Mouse (Mus musculus) layer of hippocampus, postnatal 14 days (tissue): Measurements from ENCODE around the gene Atp2b4. TPM values are rescaled to one million over a fixed set of nuclear protein-coding genes. Genes with fewer than 3 reads are reported as not detected.
"Not testable (repeated sequence)": the region's sequence is repeated elsewhere in the genome, so short reads cannot be mapped to it uniquely, and the experiment has no call there.

Experiments
- DNase-seq, 2 experiments: peaks; one replicate each; pipeline ENCODE4 v3.0.0; 2021 to 2022; ENCODE audit warnings: low spot score in 2 of 2, mixed read lengths in 1 of 2
- total RNA-seq, 2 experiments: library from RNA; stranded (reverse); gene quantifications; 2 replicates each; pipeline ENCODE4 v1.2.3; 2021

Gene Atp2b4
- total RNA-seq, 2 experiments from 2014 or later, result 62.9 to 67.4 TPM

GRCm38 (mm10) chr1:133697935-133698620 is 102.8 kb downstream of the Atp2b4 start:
- no peak for DNase-seq

GRCm38 (mm10) chr1:133695901-133696300 is 104.9 kb downstream of the Atp2b4 start:
- DNase-seq, result no peak

GRCm38 (mm10) chr1:133694876-133695275 is 106.0 kb downstream of the Atp2b4 start:
- no peak for DNase-seq

GRCm38 (mm10) chr1:133694301-133694700 is 106.5 kb downstream of the Atp2b4 start:
- DNase-seq, result no peak

- no peak for DNase-seq
These were observed 107.2 kb downstream of the Atp2b4 start for GRCm38 (mm10) chr1:133693536-133694114.

- no peak for DNase-seq
These were observed 108.6 kb downstream of the Atp2b4 start for GRCm38 (mm10) chr1:133692195-133692594.

GRCm38 (mm10) chr1:133691046-133691445 is 109.8 kb downstream of the Atp2b4 start:
- DNase-seq, result no peak

GRCm38 (mm10) chr1:133689897-133690296 is 110.9 kb downstream of the Atp2b4 start, which contains the start of gene Lax1:
Gene Lax1 (minus strand): TSS chr1:133690108.
- DNase-seq, result no peak

GRCm38 (mm10) chr1:133688301-133688700 is 112.5 kb downstream of the Atp2b4 start:
- DNase-seq, result no peak

GRCm38 (mm10) chr1:133685749-133686519 is 114.9 kb downstream of the Atp2b4 start:
- DNase-seq, result peak in 1 of 2 experiments; percentile 27

GRCm38 (mm10) chr1:133671801-133672200 is 129.0 kb downstream of the Atp2b4 start:
- no peak for DNase-seq

- no peak for DNase-seq
These were observed 129.6 kb downstream of the Atp2b4 start for GRCm38 (mm10) chr1:133671266-133671665.

- DNase-seq, result no peak
These were observed 130.1 kb downstream of the Atp2b4 start for GRCm38 (mm10) chr1:133670776-133671175.

GRCm38 (mm10) chr1:133670190-133670589 is 130.7 kb downstream of the Atp2b4 start:
- no peak for DNase-seq

- DNase-seq, result no peak
These were observed 132.2 kb downstream of the Atp2b4 start for GRCm38 (mm10) chr1:133668618-133669017.

- no peak for DNase-seq
These were observed 133.1 kb downstream of the Atp2b4 start for GRCm38 (mm10) chr1:133667721-133668120.

- not testable (repeated sequence) for DNase-seq
These were observed 135.1 kb downstream of the Atp2b4 start for GRCm38 (mm10) chr1:133665713-133666112.

GRCm38 (mm10) chr1:133664203-133664970 is 136.5 kb downstream of the Atp2b4 start:
- DNase-seq, result no peak

GRCm38 (mm10) chr1:133663427-133663826 is 137.4 kb downstream of the Atp2b4 start:
- no peak for DNase-seq

- no peak for DNase-seq
These were observed 137.9 kb downstream of the Atp2b4 start for GRCm38 (mm10) chr1:133662941-133663340.
